Mouse (Mus musculus) G1E (cell line): ENCODE measurements around the gene Rgs7. TPM values are rescaled to one million over a fixed set of nuclear protein-coding genes. Genes with fewer than 3 reads are reported as not detected.

Experiments used
- ATAC-seq: 2 replicates; pipeline ENCODE4 v1.8.0; 2016; ENCODE audit warnings: mild to moderate bottlenecking; ENCODE audit not compliant: insufficient number of reproducible peaks, poor library complexity, low FRiP score, severe bottlenecking; ENCODE audit errors: extremely low read depth
- DNase-seq: peaks from one replicate; pipeline ENCODE4 v3.0.0; 2012; ENCODE audit warnings: low spot score
- H3K27me3 ChIP-seq: 2 replicates; pipeline ENCODE4 v1.6.1; 2012; ENCODE audit warnings: mild to moderate bottlenecking, low read length, inconsistent platforms; ENCODE audit not compliant: insufficient read depth
- H3K36me3 ChIP-seq: replicated peaks from 2 replicates; pipeline ENCODE3; 2012; ENCODE audit warnings: mild to moderate bottlenecking, inconsistent platforms
- H3K4me1 ChIP-seq: 2 replicates; pipeline ENCODE4 v1.6.1; 2012; ENCODE audit warnings: low read depth, low read length, inconsistent platforms, mixed read lengths; ENCODE audit not compliant: insufficient read depth
- H3K4me3 ChIP-seq: 2 replicates; pipeline ENCODE4 v1.5.1; 2012; ENCODE audit warnings: low read depth, mild to moderate bottlenecking, inconsistent platforms, low read length, moderate library complexity, mixed read lengths
- H3K9me3 ChIP-seq: replicated peaks from 2 replicates; pipeline ENCODE4 v1.6.1; 2012; ENCODE audit warnings: inconsistent platforms
- CTCF ChIP-seq: IDR thresholded peaks from 2 replicates; pipeline ENCODE4 v1.5.1; 2012; ENCODE audit warnings: low read depth, low read length, inconsistent platforms, mixed read lengths
- GATA1 ChIP-seq: IDR thresholded peaks from 2 replicates; pipeline ENCODE4 v1.6.1; 2012; ENCODE audit warnings: borderline replicate concordance, low read length, inconsistent platforms, mixed read lengths
- GATA2 ChIP-seq: IDR thresholded peaks from 2 replicates; pipeline ENCODE4 v1.6.1; 2012; ENCODE audit warnings: low read depth, low read length, inconsistent platforms, borderline replicate concordance
- POLR2AphosphoS5 ChIP-seq: IDR thresholded peaks from 2 replicates; pipeline ENCODE4 v1.6.1; 2012; ENCODE audit warnings: low read depth, low read length, inconsistent platforms; ENCODE audit not compliant: insufficient replicate concordance
- TAL1 ChIP-seq: conservative IDR thresholded peaks from 2 replicates; pipeline ENCODE4 v1.6.1; 2012; ENCODE audit warnings: low read depth, low read length, inconsistent platforms, mixed read lengths
- polyA plus RNA-seq: library from polyadenylated mRNA; stranded (reverse); fragments of >175 nt; gene quantifications from 2 replicates; pipeline ENCODE4 v1.2.3, GENCODE M21; 2012
- total RNA-seq, 2 experiments: library from RNA; stranded (forward) in 1 of 2; stranded (reverse) in 1 of 2; fragments of 200-1000 nt in 1 of 2; fragments of >200 nt in 1 of 2; fragmentation: Nextera tagmentation in 1 of 2; gene quantifications; 2 replicates each; pipeline ENCODE4 v1.2.3; 2014 to 2017

Gene Rgs7
- total and polyA plus RNA-seq, 3 experiments = 0.05 TPM; not detected in 2

DNA sequence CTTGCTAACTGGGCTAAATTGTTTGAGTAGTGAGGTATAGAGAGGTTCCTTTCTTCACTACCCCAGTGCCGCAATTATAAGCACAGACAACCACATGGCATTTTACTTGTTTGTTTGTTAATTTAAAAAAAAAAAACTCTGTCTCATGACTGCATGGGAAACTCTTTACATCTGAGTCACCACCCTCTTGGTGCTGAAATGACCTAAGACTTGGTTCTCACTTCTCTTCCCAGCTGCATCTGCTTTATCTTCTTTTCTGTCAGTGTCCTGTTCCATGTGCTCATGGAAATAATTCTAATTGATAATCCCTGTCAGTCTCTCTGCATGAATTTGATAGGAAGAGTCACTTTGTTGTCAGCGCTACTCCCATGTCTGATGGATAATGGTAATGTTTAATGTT lies 272.7 kb downstream of the Rgs7 start:
- TF ChIP-seq POLR2AphosphoS5 (no peak), GATA1 (no peak), CTCF (no peak), TAL1 (no peak), GATA2 (no peak)
- H3K4me3 ChIP-seq = no peak overlapping the region
- H3K27me3 ChIP-seq = no peaks in the 10 kb centered on the region
- H3K4me1 ChIP-seq = no peaks in the 10 kb centered on the region
- no peaks in the 10 kb centered on the region; the same call in 1 of the 2 replicates for H3K9me3 ChIP-seq
- H3K36me3 ChIP-seq = no peaks in the 10 kb centered on the region
- ATAC-seq (no peak), DNase-seq (no peak)

DNA sequence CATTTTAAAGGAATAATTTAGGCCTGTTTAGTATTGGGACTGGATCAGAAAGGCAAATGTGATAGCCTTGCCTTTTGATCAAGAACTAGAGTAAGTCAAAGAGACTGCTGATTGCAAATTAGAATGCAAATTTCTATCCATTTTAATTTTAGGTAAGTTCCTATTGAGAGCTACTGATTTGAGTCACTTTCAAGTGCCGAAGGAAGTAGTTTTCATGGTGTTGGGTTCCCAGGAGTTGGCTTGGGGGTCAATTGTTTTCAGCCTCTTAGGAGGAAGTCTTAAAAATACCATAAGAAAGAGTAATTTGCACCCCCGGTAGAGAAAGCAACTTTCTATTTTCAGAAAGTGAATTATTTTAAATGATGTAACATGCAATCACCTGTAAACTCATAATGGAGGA lies 285.3 kb downstream of the Rgs7 start:
- Histone ChIP-seq H3K36me3 (no peaks in the 10 kb centered on the region), H3K4me3 (no peak overlapping the region), H3K9me3 (0 out of 2 replicates have a peak, but pooled peaks cover 2% of the 10 kb centered on the region), H3K4me1 (no peaks in the 10 kb centered on the region), H3K27me3 (no peaks in the 10 kb centered on the region)
- no peak for ATAC-seq
- DNase-seq = no peak
- TF ChIP-seq GATA1 (no peak), GATA2 (no peak), POLR2AphosphoS5 (no peak), CTCF (no peak), TAL1 (no peak)

DNA sequence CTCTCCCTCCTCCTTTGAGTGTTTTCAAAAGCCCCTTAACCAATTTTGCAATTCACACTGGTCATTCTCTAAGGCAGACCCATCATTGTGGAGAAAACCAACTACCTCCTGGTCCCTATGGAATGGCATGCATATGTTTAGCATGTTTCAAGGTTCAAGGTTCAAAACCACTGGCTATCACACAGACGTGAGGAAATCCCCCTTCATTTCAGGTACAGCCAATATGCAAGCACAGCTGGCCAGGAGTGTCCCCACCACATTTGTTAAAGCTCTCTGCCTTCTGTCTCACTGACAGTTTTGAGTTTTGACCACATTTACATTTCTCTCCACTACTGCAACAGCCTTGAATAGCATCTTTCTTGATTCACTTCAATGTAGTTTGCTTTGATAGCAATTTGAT lies 286.7 kb downstream of the Rgs7 start:
- no peak overlapping the region for H3K4me3 ChIP-seq
- no peaks in the 10 kb centered on the region for H3K4me1 ChIP-seq
- TF ChIP-seq POLR2AphosphoS5 = no peak
- no peak for TF ChIP-seq TAL1
- TF ChIP-seq CTCF = no peak
- TF ChIP-seq GATA1 = no peak
- TF ChIP-seq GATA2 = no peak
- ATAC-seq = no peak
- DNase-seq = no peak
- no peaks in the 10 kb centered on the region for H3K36me3 ChIP-seq
- 0 out of 2 replicates have a peak, but pooled peaks cover 2% of the 10 kb centered on the region for H3K9me3 ChIP-seq
- H3K27me3 ChIP-seq = no peaks in the 10 kb centered on the region

DNA sequence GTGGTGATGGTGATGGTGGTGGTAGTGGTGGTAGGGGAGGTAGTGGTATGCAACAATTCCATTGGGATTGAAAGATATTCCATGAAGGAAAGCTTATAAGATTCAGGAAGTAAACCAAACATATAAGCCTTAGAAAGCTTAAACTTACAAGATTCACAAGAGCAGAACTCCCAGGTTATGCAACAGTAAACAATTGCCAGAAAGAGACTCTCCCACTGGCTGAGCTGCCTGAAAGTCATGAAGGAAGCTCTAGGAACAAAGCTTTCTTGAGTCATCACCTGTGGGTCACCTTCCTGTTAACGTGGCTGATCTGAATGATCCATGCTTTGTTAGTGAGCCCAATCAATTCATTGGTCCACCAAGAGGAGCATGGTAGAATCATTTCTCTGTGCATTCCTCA lies 288.8 kb downstream of the Rgs7 start:
- ATAC-seq (no peak), DNase-seq (no peak)
- no peak overlapping the region for H3K4me3 ChIP-seq
- no peaks in the 10 kb centered on the region for H3K4me1 ChIP-seq
- H3K36me3 ChIP-seq = no peaks in the 10 kb centered on the region
- H3K9me3 ChIP-seq = 0 out of 2 replicates have a peak, but pooled peaks cover 2% of the 10 kb centered on the region
- no peaks in the 10 kb centered on the region for H3K27me3 ChIP-seq
- no peak for TF ChIP-seq GATA2
- TF ChIP-seq CTCF = no peak
- TF ChIP-seq TAL1 = no peak
- TF ChIP-seq POLR2AphosphoS5 = no peak
- no peak for TF ChIP-seq GATA1

- H3K9me3 ChIP-seq = 0 out of 2 replicates have a peak, but pooled peaks cover 2% of the 10 kb centered on the region
- H3K36me3 ChIP-seq = no peaks in the 10 kb centered on the region
- ATAC-seq = no peak
Observed at GRCm38 (mm10) chr1:175202902-175203301, 289.4 kb downstream of the Rgs7 start.

GRCm38 (mm10) chr1:175198881-175199280 lies 293.4 kb downstream of the Rgs7 start:
- H3K4me1 ChIP-seq = no peaks in the 10 kb centered on the region
- H3K4me3 ChIP-seq = no peak overlapping the region
- peaks cover 4% of the 10 kb centered on the region; the same call in 1 of the 2 replicates for H3K9me3 ChIP-seq
- no peaks in the 10 kb centered on the region for H3K36me3 ChIP-seq
- no peaks in the 10 kb centered on the region for H3K27me3 ChIP-seq
- TF ChIP-seq CTCF = no peak
- ATAC-seq = no peak
- DNase-seq = no peak

More at GRCm38 (mm10) chr1:175202902-175203301, 289.4 kb downstream of the Rgs7 start:
- TF ChIP-seq POLR2AphosphoS5 (no peak), TAL1 (no peak), GATA2 (no peak), GATA1 (no peak), CTCF (no peak)
- Histone ChIP-seq H3K4me1 (no peaks in the 10 kb centered on the region), H3K4me3 (no peak overlapping the region), H3K27me3 (no peaks in the 10 kb centered on the region)
- no peak for DNase-seq
